Mouse (Mus musculus): Measurements from ENCODE around the gene Vps4b. TPM values are rescaled to one million over a fixed set of nuclear protein-coding genes. Genes with fewer than 3 reads are reported as not detected.

Gene Vps4b
- polyA plus RNA-seq, 1 experiment from 2014 or later: 52.2 TPM

- peak overlapping the region; percentile 64 for H3K4me2 ChIP-seq (ENCODE audit: low read depth, low read length)
- H3K9ac ChIP-seq (ENCODE audit: low read length): peak overlapping the region; percentile 95
- no peaks in the 10 kb centered on the region for H3K27me3 ChIP-seq (ENCODE audit: control insufficient read depth, insufficient read depth, low read length)
- 58% methylated on average over 7 of the region's 7 CpGs for WGBS
- H3K27ac ChIP-seq (ENCODE audit: low read length): no peak overlapping the region
- peak overlapping the region; percentile 99 for H3K4me3 ChIP-seq (ENCODE audit: low read length)
- no peaks in the 10 kb centered on the region for H3K36me3 ChIP-seq (ENCODE audit: control insufficient read depth, insufficient read depth)
- ATAC-seq (replicated peaks; ENCODE audit: extremely low read depth, insufficient read depth, low FRiP score): no peak
- peaks cover 9% of the 10 kb centered on the region for H3K4me1 ChIP-seq (ENCODE audit: control insufficient read depth, insufficient read depth, low read length)
- H3K9me3 ChIP-seq (replicated peaks; ENCODE audit: control insufficient read depth, low read length): no peaks in the 10 kb centered on the region
Measured at GRCm38 (mm10) chr1:106796987-106797779, 655 bp upstream of the Vps4b start.

- no peaks in the 10 kb centered on the region for H3K9me3 ChIP-seq (replicated peaks; ENCODE audit: control insufficient read depth, low read length)
- H3K9ac ChIP-seq (ENCODE audit: low read length): peak overlapping the region; percentile 95
- WGBS: 1% methylated on average over 51 of the region's 51 CpGs
- H3K4me1 ChIP-seq (ENCODE audit: control insufficient read depth, insufficient read depth, low read length): peaks cover 9% of the 10 kb centered on the region
- H3K27ac ChIP-seq (ENCODE audit: low read length): peak overlapping the region; percentile 91
- peak; percentile 86 for ATAC-seq (replicated peaks; ENCODE audit: extremely low read depth, insufficient read depth, low FRiP score)
- no peaks in the 10 kb centered on the region for H3K27me3 ChIP-seq (ENCODE audit: control insufficient read depth, insufficient read depth, low read length)
- H3K36me3 ChIP-seq (ENCODE audit: control insufficient read depth, insufficient read depth): no peaks in the 10 kb centered on the region
- H3K4me3 ChIP-seq (ENCODE audit: low read length): peak overlapping the region; percentile 99
- peak overlapping the region; percentile 86 for H3K4me2 ChIP-seq (ENCODE audit: low read depth, low read length)
Measured at GRCm38 (mm10) chr1:106795634-106796541, 640 bp downstream of the Vps4b start.

- H3K9me3 ChIP-seq (replicated peaks; ENCODE audit: control insufficient read depth, low read length): no peaks in the 10 kb centered on the region
- H3K27me3 ChIP-seq (ENCODE audit: control insufficient read depth, insufficient read depth, low read length): no peaks in the 10 kb centered on the region
- no peak overlapping the region for H3K27ac ChIP-seq (ENCODE audit: low read length)
- no peak overlapping the region for H3K4me2 ChIP-seq (ENCODE audit: low read depth, low read length)
- 86% methylated on average over 4 of the region's 4 CpGs for WGBS
- no peak overlapping the region for H3K4me3 ChIP-seq (ENCODE audit: low read length)
- no peak for ATAC-seq (replicated peaks; ENCODE audit: extremely low read depth, insufficient read depth, low FRiP score)
- H3K9ac ChIP-seq (ENCODE audit: low read length): no peak overlapping the region
- peaks cover 40% of the 10 kb centered on the region for H3K36me3 ChIP-seq (ENCODE audit: control insufficient read depth, insufficient read depth)
- no peaks in the 10 kb centered on the region for H3K4me1 ChIP-seq (ENCODE audit: control insufficient read depth, insufficient read depth, low read length)
Measured at GRCm38 (mm10) chr1:106774896-106775295, 21.6 kb downstream of the Vps4b start.

- peaks cover 37% of the 10 kb centered on the region for H3K36me3 ChIP-seq (ENCODE audit: control insufficient read depth, insufficient read depth)
- no peaks in the 10 kb centered on the region for H3K4me1 ChIP-seq (ENCODE audit: control insufficient read depth, insufficient read depth, low read length)
- no peaks in the 10 kb centered on the region for H3K9me3 ChIP-seq (replicated peaks; ENCODE audit: control insufficient read depth, low read length)
- no peak overlapping the region for H3K4me2 ChIP-seq (ENCODE audit: low read depth, low read length)
- no peak overlapping the region for H3K9ac ChIP-seq (ENCODE audit: low read length)
- no peak for ATAC-seq (replicated peaks; ENCODE audit: extremely low read depth, insufficient read depth, low FRiP score)
- WGBS: 69% methylated on average over 9 of the region's 9 CpGs
- H3K4me3 ChIP-seq (ENCODE audit: low read length): no peak overlapping the region
- H3K27me3 ChIP-seq (ENCODE audit: control insufficient read depth, insufficient read depth, low read length): no peaks in the 10 kb centered on the region
- no peak overlapping the region for H3K27ac ChIP-seq (ENCODE audit: low read length)
Measured at GRCm38 (mm10) chr1:106774092-106774491, 22.4 kb downstream of the Vps4b start.

GRCm38 (mm10) chr1:106768773-106769172, 27.8 kb downstream of the Vps4b start:
- Histone ChIP-seq H3K4me3 (ENCODE audit: low read length) (no peak overlapping the region), H3K4me2 (ENCODE audit: low read depth, low read length) (no peak overlapping the region), H3K27ac (ENCODE audit: low read length) (no peak overlapping the region), H3K9me3 (replicated peaks; ENCODE audit: control insufficient read depth, low read length) (no peaks in the 10 kb centered on the region), H3K27me3 (ENCODE audit: control insufficient read depth, insufficient read depth, low read length) (no peaks in the 10 kb centered on the region), H3K4me1 (ENCODE audit: control insufficient read depth, insufficient read depth, low read length) (no peaks in the 10 kb centered on the region), H3K36me3 (ENCODE audit: control insufficient read depth, insufficient read depth) (peaks cover 25% of the 10 kb centered on the region), H3K9ac (ENCODE audit: low read length) (no peak overlapping the region)
- ATAC-seq (replicated peaks; ENCODE audit: extremely low read depth, insufficient read depth, low FRiP score): no peak

- Histone ChIP-seq H3K9ac (ENCODE audit: low read length) (no peak overlapping the region), H3K4me1 (ENCODE audit: control insufficient read depth, insufficient read depth, low read length) (no peaks in the 10 kb centered on the region), H3K27me3 (ENCODE audit: control insufficient read depth, insufficient read depth, low read length) (no peaks in the 10 kb centered on the region), H3K27ac (ENCODE audit: low read length) (no peak overlapping the region), H3K4me3 (ENCODE audit: low read length) (no peak overlapping the region), H3K9me3 (replicated peaks; ENCODE audit: control insufficient read depth, low read length) (no peaks in the 10 kb centered on the region), H3K36me3 (ENCODE audit: control insufficient read depth, insufficient read depth) (peaks cover 17% of the 10 kb centered on the region), H3K4me2 (ENCODE audit: low read depth, low read length) (no peak overlapping the region)
- no peak for ATAC-seq (replicated peaks; ENCODE audit: extremely low read depth, insufficient read depth, low FRiP score)
- 88% methylated on average over 8 of the region's 8 CpGs for WGBS
Measured at GRCm38 (mm10) chr1:106765771-106766170, 30.8 kb downstream of the Vps4b start.

- no peak for ATAC-seq (replicated peaks; ENCODE audit: extremely low read depth, insufficient read depth, low FRiP score)
- no peak overlapping the region for H3K4me2 ChIP-seq (ENCODE audit: low read depth, low read length)
- no peak overlapping the region for H3K9ac ChIP-seq (ENCODE audit: low read length)
- WGBS: 78% methylated on average over 2 of the region's 2 CpGs
- H3K4me3 ChIP-seq (ENCODE audit: low read length): no peak overlapping the region
- no peak overlapping the region for H3K27ac ChIP-seq (ENCODE audit: low read length)
- no peaks in the 10 kb centered on the region for H3K9me3 ChIP-seq (replicated peaks; ENCODE audit: control insufficient read depth, low read length)
- peaks cover 9% of the 10 kb centered on the region for H3K36me3 ChIP-seq (ENCODE audit: control insufficient read depth, insufficient read depth)
- H3K4me1 ChIP-seq (ENCODE audit: control insufficient read depth, insufficient read depth, low read length): no peaks in the 10 kb centered on the region
- no peaks in the 10 kb centered on the region for H3K27me3 ChIP-seq (ENCODE audit: control insufficient read depth, insufficient read depth, low read length)
Measured at GRCm38 (mm10) chr1:106764846-106765245, 31.7 kb downstream of the Vps4b start.

GRCm38 (mm10) chr1:106764281-106764680, 32.2 kb downstream of the Vps4b start:
- no peaks in the 10 kb centered on the region for H3K4me1 ChIP-seq (ENCODE audit: control insufficient read depth, insufficient read depth, low read length)
- H3K36me3 ChIP-seq (ENCODE audit: control insufficient read depth, insufficient read depth): peaks cover 9% of the 10 kb centered on the region
- H3K4me3 ChIP-seq (ENCODE audit: low read length): no peak overlapping the region
- ATAC-seq (replicated peaks; ENCODE audit: extremely low read depth, insufficient read depth, low FRiP score): no peak
- no peak overlapping the region for H3K9ac ChIP-seq (ENCODE audit: low read length)
- H3K9me3 ChIP-seq (replicated peaks; ENCODE audit: control insufficient read depth, low read length): no peaks in the 10 kb centered on the region
- WGBS: 88% methylated on average over 3 of the region's 3 CpGs
- no peak overlapping the region for H3K4me2 ChIP-seq (ENCODE audit: low read depth, low read length)
- no peak overlapping the region for H3K27ac ChIP-seq (ENCODE audit: low read length)
- H3K27me3 ChIP-seq (ENCODE audit: control insufficient read depth, insufficient read depth, low read length): no peaks in the 10 kb centered on the region

- no peak overlapping the region for H3K27ac ChIP-seq (ENCODE audit: low read length)
- H3K4me1 ChIP-seq (ENCODE audit: control insufficient read depth, insufficient read depth, low read length): peaks cover 14% of the 10 kb centered on the region
- no peaks in the 10 kb centered on the region for H3K9me3 ChIP-seq (replicated peaks; ENCODE audit: control insufficient read depth, low read length)
- H3K27me3 ChIP-seq (ENCODE audit: control insufficient read depth, insufficient read depth, low read length): no peaks in the 10 kb centered on the region
- H3K36me3 ChIP-seq (ENCODE audit: control insufficient read depth, insufficient read depth): no peaks in the 10 kb centered on the region
- H3K9ac ChIP-seq (ENCODE audit: low read length): no peak overlapping the region
- whole genome bisulfite sequencing: 85% methylated on average over 3 of the region's 3 CpGs
- H3K4me3 ChIP-seq (ENCODE audit: low read length): no peak overlapping the region
- no peak for ATAC-seq (replicated peaks; ENCODE audit: extremely low read depth, insufficient read depth, low FRiP score)
- H3K4me2 ChIP-seq (ENCODE audit: low read depth, low read length): no peak overlapping the region
Measured at GRCm38 (mm10) chr1:106760750-106761149, 35.8 kb downstream of the Vps4b start.
